Mouse (Mus musculus) heart, embryonic 12.5 days (tissue): ENCODE data around the gene Ssbp4. TPM values are rescaled to one million over a fixed set of nuclear protein-coding genes. Genes with fewer than 3 reads are reported as not detected.

Source experiments
- ATAC-seq: fragments of 200-750 bp; cut with Nextera tagmentation; 2 replicates; pipeline ENCODE4 v1.8.0; 2017; ENCODE audit warnings: moderate TSS enrichment, moderate library complexity; ENCODE audit not compliant: insufficient number of reproducible peaks, low FRiP score
- H3K27ac ChIP-seq: fragments of 300-500 bp; sonication (generic); 2 replicates; pipeline ENCODE4 v1.5.1; 2016; ENCODE audit warnings: mild to moderate bottlenecking, moderate library complexity; ENCODE audit not compliant: poor library complexity, severe bottlenecking
- H3K27me3 ChIP-seq: fragments of 300-500 bp; sonication (generic); replicated peaks from 2 replicates; pipeline ENCODE4 v1.6.1; 2016; ENCODE audit warnings: mild to moderate bottlenecking, moderate library complexity
- H3K36me3 ChIP-seq: fragments of 300-500 bp; sonication (generic); 2 replicates; pipeline ENCODE4 v1.6.1; 2016; ENCODE audit warnings: mild to moderate bottlenecking, moderate library complexity
- H3K4me1 ChIP-seq: fragments of 300-500 bp; sonication (generic); replicated peaks from 2 replicates; pipeline ENCODE4 v1.6.1; 2016; ENCODE audit warnings: mild to moderate bottlenecking
- H3K4me2 ChIP-seq: fragments of 300-500 bp; sonication (generic); 2 replicates; pipeline ENCODE4 v1.6.1; 2016; ENCODE audit warnings: mild to moderate bottlenecking, moderate library complexity
- H3K4me3 ChIP-seq: fragments of 300-500 bp; sonication (generic); 2 replicates; pipeline ENCODE4 v1.5.1; 2016; ENCODE audit warnings: mild to moderate bottlenecking
- H3K9ac ChIP-seq: fragments of 300-500 bp; sonication (generic); 2 replicates; pipeline ENCODE4 v1.6.1; 2016; ENCODE audit warnings: mild to moderate bottlenecking, moderate library complexity
- H3K9me3 ChIP-seq: fragments of 300-500 bp; sonication (generic); replicated peaks from 2 replicates; pipeline ENCODE4 v1.6.1; 2016; ENCODE audit warnings: mild to moderate bottlenecking, moderate library complexity
- WGBS: fragments of 180-500 bp; shearing (Covaris S2); methylation state at CpG from one replicate; pipeline ENCODE4 v1.1.7; 2016; 5-methylcytosine and 5-hydroxymethylcytosine counted together
- polyA plus RNA-seq: library from polyadenylated mRNA; unstranded; fragments of >200 nt; fragmentation: Nextera tagmentation; extraction: Ambion mirVana; gene quantifications from 2 replicates; pipeline ENCODE4 v1.2.1, GENCODE M21; 2016

The Ssbp4 gene
- polyA plus RNA-seq, 1 experiment from 2014 or later = 78.6 TPM

DNA sequence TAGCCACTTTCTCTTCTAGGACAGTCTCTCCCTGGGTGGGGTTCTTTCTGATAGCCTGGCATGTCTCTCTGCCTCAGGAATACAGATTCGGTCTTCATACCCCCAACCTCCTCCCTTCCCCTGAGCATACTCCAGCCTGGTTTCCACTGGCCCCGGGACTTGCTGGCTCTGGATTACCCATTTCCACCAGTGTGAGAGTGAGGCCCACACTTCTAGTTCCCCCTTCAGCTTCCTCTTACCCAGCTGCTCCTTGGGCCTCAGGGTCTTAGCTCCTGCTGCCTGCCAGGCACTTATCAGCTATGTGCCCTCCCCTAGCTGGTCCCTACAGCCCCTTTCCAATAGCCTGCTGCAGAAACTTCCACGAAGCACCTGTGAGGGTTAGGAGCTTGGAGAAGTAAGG is 7.2 kb upstream of the Ssbp4 start, which contains the start of gene Lrrc25:
Gene Lrrc25 (plus strand): TSS at position 262 of the 400 bp plus-strand sequence.
- peaks cover 18% of the 10 kb centered on the region for H3K4me1 ChIP-seq
- peaks cover 9% of the 10 kb centered on the region for H3K27me3 ChIP-seq
- WGBS = 81% methylated on average over 3 of the region's 3 CpGs

DNA sequence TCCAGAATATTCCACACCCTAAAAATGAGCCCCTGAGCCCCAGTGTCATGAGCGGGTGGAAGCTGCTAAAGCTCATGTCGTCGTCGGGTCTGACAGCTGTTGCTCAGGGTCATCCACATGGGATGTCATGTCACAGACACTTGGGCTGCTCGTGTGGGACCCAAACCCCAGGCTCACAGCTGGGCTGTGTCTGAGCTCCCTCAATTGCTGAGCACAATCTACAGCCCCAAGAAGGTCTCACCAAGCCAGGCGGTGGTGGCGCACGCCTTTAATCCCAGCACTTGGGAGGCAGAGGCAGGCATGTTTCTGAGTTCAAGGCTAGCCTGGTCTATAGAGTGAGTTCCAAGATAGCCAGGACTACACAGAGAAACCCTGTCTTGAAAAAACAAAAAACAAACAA is 6.6 kb upstream of the Ssbp4 start:
- no peaks in the 10 kb centered on the region for H3K9me3 ChIP-seq
- H3K4me2 ChIP-seq = no peak overlapping the region
- H3K27me3 ChIP-seq = peaks cover 6% of the 10 kb centered on the region
- H3K4me1 ChIP-seq = peaks cover 23% of the 10 kb centered on the region
- no peaks in the 10 kb centered on the region for H3K36me3 ChIP-seq
- no peak overlapping the region for H3K9ac ChIP-seq
- WGBS = 83% methylated on average over 8 of the region's 8 CpGs
- H3K27ac ChIP-seq = no peak overlapping the region
- no peak for ATAC-seq
- no peak overlapping the region for H3K4me3 ChIP-seq

More for the DNA sequence above, 7.2 kb upstream of the Ssbp4 start, which contains the start of gene Lrrc25:
- peak within 1 kb of the TSS; percentile 20; the same call in 1 of the 2 replicates for H3K9ac ChIP-seq
- H3K36me3 ChIP-seq = no peaks in the 10 kb centered on the region
- ATAC-seq = no peak
- H3K4me3 ChIP-seq = no peak within 1 kb of the TSS
- no peak within 1 kb of the TSS for H3K4me2 ChIP-seq
- H3K27ac ChIP-seq = no peak within 1 kb of the TSS
- no peaks in the 10 kb centered on the region for H3K9me3 ChIP-seq

DNA sequence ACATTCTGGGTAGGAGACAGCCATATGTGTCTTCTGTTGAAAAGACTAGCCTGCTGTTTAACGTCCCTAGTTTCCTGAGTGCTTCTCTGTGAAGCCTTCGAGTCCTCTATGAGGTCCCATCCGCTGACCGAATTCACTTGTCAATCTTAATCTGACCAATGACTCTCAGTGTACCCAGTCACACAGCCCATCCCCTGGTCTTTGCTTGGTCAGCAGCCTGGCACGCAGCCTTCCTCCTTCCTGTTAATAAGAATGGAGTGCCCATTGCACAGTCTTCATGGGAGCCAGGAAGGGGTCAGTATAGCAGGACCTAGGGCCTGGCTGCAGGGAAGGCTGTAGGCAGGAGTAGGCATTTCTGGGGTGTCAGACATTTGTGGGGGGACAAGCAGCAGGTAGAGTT is 5.8 kb upstream of the Ssbp4 start:
- WGBS = 81% methylated on average over 5 of the region's 5 CpGs
- peaks cover 29% of the 10 kb centered on the region for H3K4me1 ChIP-seq
- H3K27me3 ChIP-seq = peaks cover under 1% of the 10 kb centered on the region; the same call in 1 of the 2 replicates
- H3K4me3 ChIP-seq = no peak overlapping the region
- H3K4me2 ChIP-seq = no peak overlapping the region
- H3K9ac ChIP-seq = no peak overlapping the region
- no peak overlapping the region for H3K27ac ChIP-seq
- no peak for ATAC-seq
- no peaks in the 10 kb centered on the region for H3K36me3 ChIP-seq
- H3K9me3 ChIP-seq = no peaks in the 10 kb centered on the region

DNA sequence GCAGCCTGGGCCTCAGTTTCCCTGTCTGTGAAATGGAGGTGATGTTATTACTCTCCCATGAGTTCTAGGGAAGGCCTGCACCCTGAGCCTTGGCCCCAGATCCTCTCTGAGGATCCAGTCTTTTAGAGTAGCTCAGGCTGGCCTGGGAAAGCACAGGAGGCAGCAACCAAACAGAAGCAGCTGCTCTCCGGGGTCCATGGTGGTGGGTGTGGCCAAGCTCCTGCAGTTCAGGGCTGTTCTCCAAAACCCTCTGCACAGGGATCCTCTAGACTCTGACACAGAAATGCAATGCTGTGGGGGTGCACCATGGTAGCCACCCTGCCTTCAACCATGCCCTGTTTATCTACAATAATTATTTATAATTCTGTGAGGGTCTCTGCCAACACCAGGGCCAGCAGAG is 5.1 kb upstream of the Ssbp4 start:
- H3K9ac ChIP-seq = no peak overlapping the region
- H3K27me3 ChIP-seq = no peaks in the 10 kb centered on the region
- no peak overlapping the region for H3K4me2 ChIP-seq
- H3K36me3 ChIP-seq = no peaks in the 10 kb centered on the region
- H3K27ac ChIP-seq = no peak overlapping the region
- H3K4me3 ChIP-seq = no peak overlapping the region
- no peaks in the 10 kb centered on the region for H3K9me3 ChIP-seq
- peaks cover 32% of the 10 kb centered on the region for H3K4me1 ChIP-seq
- no peak for ATAC-seq
- 11% methylated on average over 1 of the region's 1 CpGs for WGBS

DNA sequence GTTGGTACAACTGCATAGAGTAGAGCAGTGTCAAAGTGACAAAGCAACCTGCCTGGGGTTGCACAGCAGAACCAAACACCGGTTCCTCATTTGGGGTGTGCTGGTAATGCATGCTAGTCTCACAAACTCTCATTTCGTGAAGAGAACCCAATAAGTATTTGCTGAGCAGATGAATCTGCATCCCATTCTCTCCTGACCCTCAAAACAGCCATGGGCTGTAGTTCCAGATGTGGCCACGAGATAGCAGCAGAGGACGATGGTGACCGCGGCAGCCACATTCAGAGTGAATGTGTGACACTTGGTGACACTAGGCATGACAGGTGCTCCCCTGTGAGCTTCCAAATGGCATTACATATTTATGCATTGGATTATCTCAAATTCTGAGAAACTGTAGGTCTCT is 3.2 kb upstream of the Ssbp4 start:
- peak overlapping the region; percentile 77 for H3K9ac ChIP-seq
- H3K36me3 ChIP-seq = no peaks in the 10 kb centered on the region
- no peaks in the 10 kb centered on the region for H3K9me3 ChIP-seq
- no peak for ATAC-seq
- H3K4me1 ChIP-seq = peaks cover 48% of the 10 kb centered on the region
- no peaks in the 10 kb centered on the region for H3K27me3 ChIP-seq
- WGBS = under 1% methylated on average over 6 of the region's 6 CpGs
- peak overlapping the region; percentile 58 for H3K27ac ChIP-seq
- H3K4me3 ChIP-seq = peak overlapping the region; percentile 93
- H3K4me2 ChIP-seq = peak overlapping the region; percentile 99

GRCm38 (mm10) chr8:70610796-70611771 is 2.4 kb upstream of the Ssbp4 start:
- H3K4me1 ChIP-seq = peaks cover 47% of the 10 kb centered on the region
- peak overlapping the region; percentile 77 for H3K9ac ChIP-seq
- H3K4me3 ChIP-seq = peak overlapping the region; percentile 93
- ATAC-seq = 0 out of 2 replicates have a peak, but pooled peaks have one; percentile 14
- H3K9me3 ChIP-seq = no peaks in the 10 kb centered on the region
- peak overlapping the region; percentile 98 for H3K27ac ChIP-seq
- peak overlapping the region; percentile 99 for H3K4me2 ChIP-seq
- WGBS = under 1% methylated on average over 54 of the region's 54 CpGs
- H3K36me3 ChIP-seq = no peaks in the 10 kb centered on the region
- no peaks in the 10 kb centered on the region for H3K27me3 ChIP-seq

DNA sequence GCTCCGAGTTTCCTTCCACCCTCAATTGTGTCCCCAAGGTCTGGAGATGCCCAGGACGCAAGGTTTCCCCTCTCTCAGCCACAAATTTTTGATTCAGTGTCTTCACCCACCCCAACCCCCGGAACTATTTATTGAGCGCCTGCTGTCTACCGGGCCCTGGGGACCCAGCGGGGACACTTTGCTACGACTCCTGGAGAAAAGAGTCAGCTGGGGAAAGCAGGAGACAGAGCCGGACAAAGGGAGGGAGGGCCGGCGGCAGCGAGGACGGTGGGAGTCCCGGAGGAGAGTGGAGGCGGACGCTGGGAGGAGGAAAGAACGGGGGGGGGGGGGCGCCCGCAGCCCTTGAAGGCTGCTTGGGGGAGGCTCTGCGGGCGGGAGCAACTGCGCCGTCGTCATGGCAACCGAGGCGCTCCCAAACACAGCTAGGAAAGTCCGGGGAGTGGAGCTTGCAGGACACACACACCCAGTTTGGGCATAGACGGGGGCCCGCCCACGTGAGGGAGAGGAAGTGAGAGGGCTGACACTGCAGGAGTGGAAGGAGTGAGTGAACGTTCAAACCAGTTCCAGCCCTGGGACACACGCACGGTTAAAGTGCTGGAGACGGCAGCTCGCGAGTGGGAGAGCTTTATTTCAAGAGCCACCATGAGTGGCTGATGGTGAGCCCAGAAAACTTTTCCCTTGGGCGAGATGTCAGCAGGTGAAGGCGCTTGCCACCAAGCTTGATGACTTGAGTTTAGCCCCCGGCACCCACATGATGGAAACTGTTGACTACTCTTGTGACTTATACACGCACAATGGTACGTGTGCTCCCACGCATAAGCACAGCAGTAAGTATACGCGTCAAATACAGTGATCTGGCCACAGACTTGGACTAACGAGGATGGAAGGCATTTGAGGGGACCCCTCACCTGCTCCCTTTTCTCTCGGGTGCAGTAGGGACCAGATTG is 1.4 kb upstream of the Ssbp4 start:
- Histone ChIP-seq H3K27me3 (no peaks in the 10 kb centered on the region), H3K9ac (peak overlapping the region; percentile 73), H3K27ac (peak overlapping the region; percentile 98), H3K4me3 (peak overlapping the region; percentile 93), H3K4me1 (peaks cover 53% of the 10 kb centered on the region), H3K9me3 (no peaks in the 10 kb centered on the region), H3K4me2 (peak overlapping the region; percentile 99), H3K36me3 (no peaks in the 10 kb centered on the region)
- ATAC-seq = peak; percentile 67
- under 1% methylated on average over 38 of the region's 45 CpGs for WGBS

DNA sequence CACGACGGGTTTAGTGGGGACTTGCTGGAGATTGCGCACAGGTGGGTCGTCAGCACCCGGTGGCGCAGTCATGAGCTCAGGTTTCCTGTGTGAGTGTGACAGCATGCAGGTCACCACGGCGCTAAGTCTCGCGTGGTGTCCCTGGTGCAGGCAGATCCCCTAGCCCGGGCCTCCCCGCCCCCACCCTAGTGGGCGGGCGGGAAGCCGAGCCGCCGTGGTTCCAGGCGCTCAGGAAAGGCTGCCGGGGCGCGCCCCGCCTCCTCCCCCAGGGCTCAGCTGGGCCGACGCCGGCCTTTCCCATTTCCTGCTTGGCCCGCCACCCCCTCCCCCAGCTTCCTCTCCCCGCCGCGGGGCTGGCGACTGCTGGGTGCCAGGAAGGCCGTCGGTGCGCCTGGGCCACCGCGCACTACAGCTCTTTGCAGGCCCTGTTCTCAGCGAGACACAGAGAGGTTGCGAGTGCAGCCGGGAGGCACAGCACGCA is 736 bp upstream of the Ssbp4 start:
- 1% methylated on average over 38 of the region's 39 CpGs for WGBS
- Histone ChIP-seq H3K27ac (peak overlapping the region; percentile 98), H3K27me3 (no peaks in the 10 kb centered on the region), H3K4me3 (peak overlapping the region; percentile 93), H3K4me2 (peak overlapping the region; percentile 99), H3K9ac (peak overlapping the region; percentile 73), H3K4me1 (peaks cover 56% of the 10 kb centered on the region), H3K9me3 (no peaks in the 10 kb centered on the region), H3K36me3 (no peaks in the 10 kb centered on the region)
- peak; percentile 74 for ATAC-seq

DNA sequence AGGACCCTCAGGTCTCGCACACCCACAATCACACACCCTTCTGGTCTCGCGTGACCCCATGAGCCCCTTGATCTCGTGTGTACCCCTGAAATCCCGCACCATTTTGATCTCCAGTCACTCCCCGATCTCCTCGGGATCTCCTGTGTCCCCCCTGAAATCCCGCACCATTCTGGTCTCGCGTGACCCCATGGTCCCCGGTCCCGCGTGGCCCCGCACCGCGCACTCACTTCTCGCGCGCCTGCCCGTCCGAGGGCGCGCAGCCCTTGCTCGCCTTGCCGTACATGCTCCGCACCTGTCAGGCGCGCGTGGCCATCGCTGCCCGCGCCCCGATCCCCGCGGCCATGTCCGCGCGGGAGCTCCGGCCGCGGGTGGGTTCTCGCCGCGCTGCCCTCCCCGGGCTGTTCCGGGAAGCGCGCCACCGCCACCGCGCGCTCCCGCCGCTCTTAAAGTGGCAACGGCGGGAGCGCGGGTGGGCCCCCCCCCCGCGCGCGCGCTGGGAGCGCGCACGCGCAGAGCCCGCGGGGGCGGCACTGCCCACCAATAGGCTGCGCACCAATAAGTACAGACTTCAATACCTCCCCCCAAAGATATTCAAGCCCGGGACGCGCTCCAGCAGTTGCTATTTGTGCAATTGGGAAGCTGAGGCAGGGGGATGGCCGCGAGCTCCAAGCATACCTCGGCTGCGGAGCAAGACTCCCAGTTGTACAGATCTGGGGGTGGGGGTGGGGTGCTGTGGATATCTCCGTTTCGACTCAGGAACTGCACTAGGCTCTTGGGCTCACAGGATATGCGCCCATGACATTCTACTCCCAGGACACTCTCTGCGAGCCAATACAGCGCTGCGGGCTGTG is 549 bp downstream of the Ssbp4 start:
- Histone ChIP-seq H3K9ac (peak overlapping the region; percentile 97), H3K27ac (peak overlapping the region; percentile 98), H3K36me3 (peaks cover 4% of the 10 kb centered on the region), H3K4me3 (peak overlapping the region; percentile 93), H3K4me2 (peak overlapping the region; percentile 99), H3K27me3 (no peaks in the 10 kb centered on the region), H3K4me1 (peaks cover 56% of the 10 kb centered on the region), H3K9me3 (no peaks in the 10 kb centered on the region)
- no peak for ATAC-seq
- 2% methylated on average over 84 of the region's 84 CpGs for WGBS

DNA sequence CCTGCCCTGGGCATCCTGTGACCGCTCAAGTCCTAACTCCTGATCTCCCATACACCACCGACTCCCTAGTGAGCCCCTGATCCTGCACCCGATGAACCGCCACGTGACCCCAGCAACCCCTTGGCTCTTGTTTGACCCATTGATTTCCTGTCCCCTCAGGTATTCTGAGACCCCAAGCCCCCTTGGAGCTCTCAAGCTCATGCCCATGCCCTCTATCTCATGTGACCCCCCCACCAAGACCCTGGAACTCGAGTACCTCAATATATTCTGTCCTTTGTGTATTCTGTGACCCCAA is 1.1 kb downstream of the Ssbp4 start:
- no peak for ATAC-seq
- Histone ChIP-seq H3K9me3 (no peaks in the 10 kb centered on the region), H3K27me3 (no peaks in the 10 kb centered on the region), H3K9ac (peak overlapping the region; percentile 97), H3K36me3 (peaks cover 9% of the 10 kb centered on the region), H3K4me3 (peak overlapping the region; percentile 93), H3K4me2 (peak overlapping the region; percentile 99), H3K27ac (no peak overlapping the region), H3K4me1 (peaks cover 56% of the 10 kb centered on the region)
- 22% methylated on average over 6 of the region's 6 CpGs for WGBS
